Mouse (Mus musculus): ENCODE measurements at regions not wholly inside any gene's neighbourhood (a gene's known extent, or its start where the extent isn't known, plus 50 kb on each side); places are given as distances from the start of the nearest gene placed in this dataset.

DNA sequence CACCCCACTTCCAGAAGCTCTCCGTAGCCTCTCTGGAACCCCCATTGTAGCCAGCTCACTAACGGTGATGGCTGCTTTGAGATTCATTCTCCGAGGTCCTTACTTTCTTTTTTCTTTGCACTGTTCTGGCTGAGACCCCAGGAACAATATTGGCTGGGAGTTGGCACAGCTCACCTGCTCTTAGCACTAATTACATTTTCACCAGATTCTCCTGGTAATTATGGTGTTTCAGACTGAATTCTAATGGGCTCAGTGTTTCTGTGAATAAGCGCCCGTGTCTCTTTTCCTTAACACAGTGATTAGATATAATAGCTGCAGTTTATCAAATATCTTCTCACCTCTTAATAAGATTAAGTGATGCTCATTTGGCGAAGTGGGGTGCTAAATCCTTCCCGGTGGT is 509.2 kb upstream of the Adamts16 start:
- DNase-seq (ENCODE audit: low spot score in 2 of 2) = no peak

DNA sequence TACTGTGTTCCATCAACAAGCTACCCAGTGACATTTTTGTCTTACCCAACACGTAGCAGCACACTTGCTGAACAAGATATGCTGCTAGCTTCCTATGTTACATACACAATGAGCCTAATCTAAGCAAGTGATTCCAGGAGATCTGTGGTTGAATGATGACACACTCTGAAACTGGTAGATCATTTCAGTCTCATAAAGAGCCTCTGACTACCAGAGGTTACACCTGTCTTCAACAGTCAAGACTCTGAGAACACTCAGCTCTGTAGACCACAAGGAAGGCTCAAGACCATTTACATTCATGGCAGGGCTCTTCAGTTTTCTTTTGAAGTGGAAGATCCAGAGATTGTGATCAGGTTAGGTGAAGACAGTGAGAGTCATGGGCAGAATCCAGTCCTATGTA is 501.3 kb upstream of the Adamts16 start:
- DNase-seq (ENCODE audit: low spot score in 2 of 2) = no peak

DNA sequence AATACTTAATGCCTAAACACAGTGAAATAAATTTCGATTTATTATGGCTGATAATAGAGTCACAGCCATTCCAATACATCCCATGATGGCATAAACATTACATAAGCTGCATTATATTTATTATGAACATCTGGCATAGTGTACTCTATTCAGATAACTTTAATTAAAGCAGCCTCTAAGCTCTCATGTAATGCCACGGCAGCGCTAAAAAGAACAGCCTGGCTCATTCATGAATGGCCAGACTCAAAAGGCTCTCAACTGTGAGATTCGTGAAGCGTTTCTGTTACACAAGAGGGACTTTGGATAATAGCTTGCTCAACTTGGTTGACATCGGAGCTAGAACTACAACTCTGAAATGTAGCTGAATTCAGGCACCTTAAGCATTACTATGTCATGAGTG is 497.1 kb upstream of the Adamts16 start:
- no peak for DNase-seq (ENCODE audit: low spot score in 2 of 2)

DNA sequence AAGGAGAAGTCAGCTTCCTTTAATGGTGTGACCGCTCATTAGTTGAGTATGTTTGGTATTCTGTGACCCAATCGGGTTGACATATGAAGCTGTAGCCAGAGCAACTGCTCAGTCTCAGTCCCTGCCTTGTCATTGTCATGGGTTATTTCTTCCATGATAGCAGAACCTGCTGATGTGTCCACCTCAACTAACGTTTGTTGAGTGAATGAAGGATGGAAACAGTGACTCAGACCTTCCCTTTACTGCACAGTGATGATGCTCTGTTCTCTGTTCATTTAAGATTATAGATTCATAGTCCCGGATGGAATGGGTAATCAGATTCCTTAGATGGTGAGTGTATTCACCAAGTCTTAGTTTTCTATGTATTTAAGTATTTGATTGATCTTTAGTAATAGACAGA is 493.3 kb upstream of the Adamts16 start:
- DNase-seq (ENCODE audit: low spot score in 2 of 2) = no peak

GRCm38 (mm10) chr13:71333146-71333545 is 491.5 kb upstream of the Adamts16 start:
- DNase-seq (ENCODE audit: low spot score in 2 of 2) = no peak

GRCm38 (mm10) chr13:71330321-71330720 is 488.7 kb upstream of the Adamts16 start:
- no peak for DNase-seq (ENCODE audit: low spot score in 2 of 2)

DNA sequence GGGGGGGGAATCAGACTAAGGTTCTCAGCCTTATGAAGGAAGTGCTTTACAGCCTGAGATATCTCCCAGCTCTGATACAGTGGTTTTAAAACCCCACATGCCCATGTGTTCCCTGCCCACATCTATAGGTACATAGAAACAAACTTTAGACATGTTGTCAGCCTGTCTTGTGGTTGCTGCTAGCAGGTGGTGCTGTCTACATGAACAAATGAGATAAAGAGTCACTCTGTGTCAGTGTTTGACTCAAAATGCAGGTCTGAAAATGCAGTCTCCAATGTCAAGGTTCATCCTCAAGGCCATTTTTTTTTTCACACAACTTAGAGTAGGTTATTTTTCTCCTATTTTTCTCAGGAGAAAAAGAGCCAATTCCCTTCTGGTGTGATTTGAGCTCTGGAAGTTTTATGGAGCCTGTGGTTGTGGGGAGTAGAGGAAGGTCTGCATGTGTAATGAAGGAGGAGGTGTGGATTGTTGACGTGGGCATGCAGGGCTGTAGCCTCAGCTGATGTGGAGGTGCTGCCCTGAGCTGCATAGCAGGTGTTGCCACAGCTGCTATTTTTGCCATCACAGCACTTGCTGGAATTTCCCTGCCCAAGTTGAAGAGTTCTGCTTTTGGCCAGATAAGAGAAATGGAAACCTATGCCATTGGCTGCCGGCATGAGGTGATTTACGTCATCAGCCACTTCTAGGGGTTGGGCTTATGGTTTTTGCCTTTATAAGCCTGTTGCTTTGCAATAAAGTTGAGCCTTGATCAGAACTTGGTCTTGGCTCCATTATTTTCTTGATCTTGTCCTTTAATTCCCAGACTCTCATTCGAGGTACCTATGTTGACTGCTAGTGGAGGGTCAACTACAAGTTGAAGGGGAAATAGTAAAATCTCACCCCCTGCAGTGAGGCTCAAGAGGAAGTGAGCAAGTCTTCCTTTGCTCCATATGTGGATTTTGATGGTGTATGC is 486.5 kb upstream of the Adamts16 start:
- no peak for DNase-seq (ENCODE audit: low spot score in 2 of 2)

DNA sequence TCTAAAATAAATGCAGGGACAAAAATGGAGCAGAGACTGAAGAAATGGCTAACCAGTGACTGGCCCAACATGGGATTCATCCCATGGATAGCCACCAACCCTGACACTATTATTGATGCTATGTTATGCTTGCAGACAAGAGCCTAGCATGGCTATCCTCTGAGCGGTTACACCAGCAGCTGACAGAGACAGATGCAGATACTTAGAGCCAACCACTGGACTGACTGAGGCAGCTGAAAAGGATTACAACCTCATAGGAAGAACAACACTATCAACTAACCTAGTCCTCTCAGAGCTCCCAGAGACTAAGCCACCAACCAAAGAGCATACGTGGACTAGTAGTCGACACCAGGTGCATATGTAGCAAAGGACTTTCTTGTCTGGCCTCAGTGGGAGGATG is 478.9 kb upstream of the Adamts16 start:
- no peak for DNase-seq (ENCODE audit: low spot score in 2 of 2)

- no peak for DNase-seq (ENCODE audit: low spot score in 2 of 2)
Observed at GRCm38 (mm10) chr13:71303956-71304355, 462.3 kb upstream of the Adamts16 start.

DNA sequence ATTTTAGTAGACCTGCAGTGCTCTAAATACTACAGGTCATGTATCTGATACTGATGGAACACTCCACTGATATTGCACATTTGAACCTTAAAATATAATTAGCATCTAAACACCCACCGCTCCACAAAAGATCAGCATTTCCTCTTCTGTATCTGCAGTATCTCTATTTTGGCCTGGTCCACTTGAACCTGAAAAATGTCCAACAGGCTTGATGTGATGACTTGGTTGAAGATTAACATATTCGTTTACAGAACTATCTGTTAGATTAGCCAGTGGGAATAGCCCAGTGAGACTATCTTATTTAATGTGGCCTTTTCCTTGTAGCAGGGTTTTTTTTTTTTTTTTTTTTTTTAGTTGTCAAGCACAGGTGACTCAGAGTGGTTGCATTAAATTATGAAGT is 434.4 kb upstream of the Adamts16 start:
- DNase-seq (ENCODE audit: low spot score in 2 of 2) = no peak

GRCm38 (mm10) chr13:71274139-71274538 is 432.5 kb upstream of the Adamts16 start:
- no peak for DNase-seq (ENCODE audit: low spot score in 2 of 2)

GRCm38 (mm10) chr13:71273485-71273884 is 431.9 kb upstream of the Adamts16 start:
- no peak for DNase-seq (ENCODE audit: low spot score in 2 of 2)

- no peak for DNase-seq (ENCODE audit: low spot score in 2 of 2)
Observed at GRCm38 (mm10) chr13:71273067-71273466, 431.5 kb upstream of the Adamts16 start.

DNA sequence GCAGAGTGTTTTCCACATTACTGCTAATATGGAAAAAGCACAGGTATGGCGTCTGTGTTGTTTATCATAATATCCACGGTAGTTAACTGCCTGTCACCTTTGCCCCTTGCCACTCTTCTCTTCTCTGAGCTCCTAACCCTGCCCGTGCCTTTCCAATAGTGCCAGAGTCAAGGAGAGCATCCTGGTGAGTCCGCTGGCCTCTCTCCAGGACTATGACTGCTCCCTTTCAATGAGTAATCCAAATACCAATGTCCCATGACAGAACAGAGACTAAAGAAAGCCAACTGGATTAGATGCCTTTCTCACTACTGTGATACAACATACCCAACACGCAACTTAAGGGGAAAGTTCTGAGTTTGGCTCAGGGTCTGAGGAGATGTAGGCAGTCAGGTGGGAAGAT is 430.8 kb upstream of the Adamts16 start:
- no peak for DNase-seq (ENCODE audit: low spot score in 2 of 2)

DNA sequence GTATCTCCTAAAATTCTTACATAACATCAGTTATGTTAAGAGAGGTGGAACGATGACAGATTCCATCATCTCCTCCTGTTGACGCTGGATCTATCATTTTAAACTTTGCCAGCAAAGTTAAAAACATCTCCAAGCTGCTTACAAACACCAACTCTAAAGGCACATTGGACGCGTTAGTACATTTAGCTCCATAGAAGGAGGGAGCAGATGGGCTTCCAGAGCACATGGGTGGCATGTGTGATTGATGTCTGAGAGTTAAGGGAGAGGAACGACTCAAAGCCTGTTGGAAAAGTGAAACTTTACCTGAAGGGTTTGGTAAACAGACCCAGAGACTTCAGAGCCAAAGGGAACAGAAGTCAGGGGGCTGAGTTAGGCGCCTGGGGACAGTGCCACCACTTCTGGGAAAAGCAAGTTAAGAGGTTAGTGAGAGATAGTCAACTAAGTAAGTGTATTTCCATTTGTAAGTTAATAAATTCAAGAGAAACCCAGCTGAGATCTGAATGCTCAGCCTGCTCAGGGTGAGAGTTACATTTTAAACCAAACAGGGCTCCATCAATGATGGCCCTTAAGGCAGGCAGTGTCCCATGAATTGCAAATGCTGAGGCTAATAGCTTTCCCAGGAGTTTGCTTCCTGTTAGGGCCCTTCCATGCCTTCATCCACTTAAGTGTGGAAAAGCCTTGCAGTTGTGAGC is 430.3 kb upstream of the Adamts16 start:
- DNase-seq (ENCODE audit: low spot score in 2 of 2) = no peak

GRCm38 (mm10) chr13:71270370-71270769 is 428.8 kb upstream of the Adamts16 start:
- DNase-seq (ENCODE audit: low spot score in 2 of 2) = no peak

GRCm38 (mm10) chr13:71269496-71269895 is 427.9 kb upstream of the Adamts16 start:
- DNase-seq (ENCODE audit: low spot score in 2 of 2) = no peak

GRCm38 (mm10) chr13:71263315-71263878 is 421.8 kb upstream of the Adamts16 start:
- DNase-seq (ENCODE audit: low spot score in 2 of 2) = no peak

DNA sequence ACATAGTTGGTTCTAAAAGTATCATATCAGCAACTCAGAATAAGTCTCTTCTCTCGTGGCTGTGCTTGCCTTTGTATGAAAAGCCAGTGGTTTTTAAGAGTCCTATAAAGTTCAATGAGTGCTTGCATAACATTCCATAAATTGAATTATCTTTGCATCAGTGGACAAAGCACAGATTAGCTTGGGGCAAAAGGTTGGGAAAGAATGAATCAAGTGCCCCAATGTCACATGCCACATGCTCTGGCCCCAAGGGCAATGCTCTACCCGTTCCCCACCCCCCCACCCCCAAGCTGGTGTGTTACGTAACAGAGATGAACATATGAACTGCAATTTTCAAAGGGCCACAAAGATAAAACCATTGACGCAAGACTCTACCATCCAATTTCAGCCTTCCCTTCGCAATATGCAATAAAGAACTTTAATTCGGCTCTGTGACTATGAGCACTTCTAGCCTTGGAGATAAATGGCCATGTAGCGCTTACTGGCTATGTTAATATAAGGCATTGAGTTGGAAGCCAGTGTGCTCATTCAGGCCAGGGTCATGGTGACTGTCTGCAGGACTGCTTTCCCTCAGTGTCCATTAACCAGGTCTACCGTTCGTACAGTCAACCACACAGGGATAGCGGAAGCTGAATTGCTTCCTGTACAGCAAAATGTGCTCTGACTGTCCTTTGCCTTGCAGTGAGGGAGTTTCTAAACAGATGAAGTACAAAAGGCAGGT is 421.1 kb upstream of the Adamts16 start:
- DNase-seq (ENCODE audit: low spot score in 2 of 2) = no peak

- no peak for DNase-seq (ENCODE audit: low spot score in 2 of 2)
Observed at GRCm38 (mm10) chr13:71254016-71254415, 412.4 kb upstream of the Adamts16 start.

DNA sequence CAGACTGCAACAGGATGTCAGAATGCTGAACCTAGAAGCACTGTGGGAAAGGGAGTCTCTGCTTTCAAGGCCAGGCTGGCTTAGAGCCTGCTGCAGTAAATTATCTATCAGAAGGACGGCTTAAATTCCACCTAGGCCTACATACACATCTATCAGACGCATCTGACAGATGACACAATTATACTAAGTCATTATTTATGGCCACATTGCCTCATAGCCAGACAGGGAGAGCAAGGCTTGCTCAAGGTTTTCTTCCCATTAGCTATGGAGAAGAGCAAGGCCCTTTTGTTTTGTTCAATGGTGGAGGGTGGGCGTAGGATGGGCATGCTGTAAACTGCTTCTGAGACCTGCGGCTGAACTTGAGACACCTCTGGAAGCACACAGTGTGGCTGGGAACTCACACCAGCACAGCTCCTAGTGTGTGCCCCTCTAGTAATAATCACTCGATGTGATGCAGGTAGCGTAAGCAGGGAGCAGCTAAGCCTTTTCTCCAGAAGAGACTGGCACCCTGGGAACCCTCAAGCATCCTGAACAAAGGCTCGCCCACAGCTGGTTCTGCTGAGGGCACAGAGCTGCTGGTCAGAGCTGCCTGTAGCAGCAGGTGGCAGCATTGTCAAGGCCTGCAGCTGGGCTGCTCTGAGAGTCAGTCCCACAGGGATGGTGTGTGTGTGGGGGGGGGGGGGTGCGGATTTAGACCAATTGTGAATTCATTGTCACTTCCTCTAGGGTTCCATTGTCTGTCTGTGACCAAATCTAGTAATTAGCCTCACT is 406.8 kb upstream of the Adamts16 start:
- DNase-seq (ENCODE audit: low spot score in 2 of 2) = peak; percentile 44 to 52
